Mouse (Mus musculus) heart, embryonic 16.5 days (tissue): ENCODE measurements around the gene Eef1a2. TPM values are rescaled to one million over a fixed set of nuclear protein-coding genes. Genes with fewer than 3 reads are reported as not detected.

Experiments used
- ATAC-seq: fragments of 200-750 bp; cut with Nextera tagmentation; replicated peaks from 2 replicates; pipeline ENCODE4 v1.8.0; 2017; ENCODE audit warnings: moderate number of reproducible peaks; ENCODE audit not compliant: insufficient read depth, low FRiP score; ENCODE audit errors: extremely low read depth
- H3K27ac ChIP-seq: fragments of 300-500 bp; sonication (generic); 2 replicates; pipeline ENCODE4 v1.5.1; 2014; ENCODE audit warnings: mild to moderate bottlenecking, low read length, control low read depth, moderate library complexity
- H3K27me3 ChIP-seq: fragments of 300-500 bp; sonication (generic); 2 replicates; pipeline ENCODE4 v1.6.1; 2014; ENCODE audit warnings: low read length, mixed read lengths; ENCODE audit not compliant: control insufficient read depth, insufficient read depth
- H3K36me3 ChIP-seq: fragments of 300-500 bp; sonication (generic); 2 replicates; pipeline ENCODE4 v1.6.1; 2014; ENCODE audit not compliant: control insufficient read depth, insufficient read depth
- H3K4me1 ChIP-seq: fragments of 300-500 bp; sonication (generic); 2 replicates; pipeline ENCODE4 v1.6.1; 2014; ENCODE audit warnings: low read length, mixed read lengths; ENCODE audit not compliant: control insufficient read depth, insufficient read depth
- H3K4me2 ChIP-seq: fragments of 300-500 bp; sonication (generic); 2 replicates; pipeline ENCODE4 v1.6.1; 2014; ENCODE audit warnings: low read depth, mild to moderate bottlenecking, control low read depth, low read length
- H3K4me3 ChIP-seq: fragments of 300-500 bp; sonication (generic); 2 replicates; pipeline ENCODE4 v1.5.1; 2014; ENCODE audit warnings: mild to moderate bottlenecking, control low read depth, low read length
- H3K9ac ChIP-seq: fragments of 300-500 bp; sonication (generic); 2 replicates; pipeline ENCODE4 v1.6.1; 2014; ENCODE audit warnings: low read length, control low read depth
- H3K9me3 ChIP-seq: fragments of 300-500 bp; sonication (generic); replicated peaks from 2 replicates; pipeline ENCODE4 v1.6.1; 2016; ENCODE audit warnings: low read length; ENCODE audit not compliant: control insufficient read depth
- WGBS: fragments of 180-500 bp; shearing (Covaris S2); extraction: QIAGEN DNeasy Blood & Tissue Kit; methylation state at CpG from one replicate; pipeline ENCODE4 v1.1.7; 2014; 5-methylcytosine and 5-hydroxymethylcytosine counted together
- polyA plus RNA-seq: library from polyadenylated mRNA; unstranded; fragments of >200 nt; fragmentation: Nextera tagmentation; extraction: Ambion mirVana; gene quantifications from 2 replicates; pipeline ENCODE4 v1.2.1, GENCODE M21; 2015

The Eef1a2 gene
- polyA plus RNA-seq, 1 experiment from 2014 or later, result 7.1 TPM

- H3K36me3 ChIP-seq, result no peaks in the 10 kb centered on the region
- ATAC-seq, result no peak
- no peaks in the 10 kb centered on the region for H3K4me1 ChIP-seq
- no peak overlapping the region for H3K27ac ChIP-seq
- no peaks in the 10 kb centered on the region for H3K27me3 ChIP-seq
- 80% methylated on average over 5 of the region's 5 CpGs for WGBS
- H3K4me3 ChIP-seq, result no peak overlapping the region
- no peak overlapping the region for H3K4me2 ChIP-seq
- H3K9ac ChIP-seq, result no peak overlapping the region
- H3K9me3 ChIP-seq, result 0 out of 2 replicates have a peak, but pooled peaks cover 3% of the 10 kb centered on the region
Observed at GRCm38 (mm10) chr2:181166469-181166868, 9.7 kb upstream of the Eef1a2 start.

GRCm38 (mm10) chr2:181160821-181161220, 4.0 kb upstream of the Eef1a2 start:
- Histone ChIP-seq H3K27ac (no peak overlapping the region), H3K36me3 (no peaks in the 10 kb centered on the region), H3K4me1 (peaks cover 29% of the 10 kb centered on the region), H3K9me3 (no peaks in the 10 kb centered on the region), H3K4me2 (no peak overlapping the region), H3K27me3 (peaks cover 14% of the 10 kb centered on the region), H3K4me3 (no peak overlapping the region), H3K9ac (no peak overlapping the region)
- WGBS, result 56% methylated on average over 4 of the region's 4 CpGs
- no peak for ATAC-seq

GRCm38 (mm10) chr2:181159771-181160170, 3.0 kb upstream of the Eef1a2 start:
- Histone ChIP-seq H3K27ac (peak overlapping the region; percentile 93), H3K4me1 (peaks cover 34% of the 10 kb centered on the region), H3K36me3 (no peaks in the 10 kb centered on the region), H3K9ac (peak overlapping the region; percentile 66), H3K27me3 (peaks cover 15% of the 10 kb centered on the region), H3K4me2 (peak overlapping the region; percentile 60), H3K9me3 (no peaks in the 10 kb centered on the region), H3K4me3 (peak overlapping the region; percentile 11; the same call in 1 of the 2 replicates)
- 0% methylated on average over 2 of the region's 2 CpGs for WGBS
- ATAC-seq, result peak; percentile 71

- Histone ChIP-seq H3K4me2 (peak overlapping the region; percentile 60), H3K9me3 (no peaks in the 10 kb centered on the region), H3K36me3 (no peaks in the 10 kb centered on the region), H3K9ac (peak overlapping the region; percentile 66), H3K27me3 (peaks cover 15% of the 10 kb centered on the region), H3K4me1 (peaks cover 38% of the 10 kb centered on the region), H3K27ac (peak overlapping the region; percentile 93), H3K4me3 (peak overlapping the region; percentile 15)
- WGBS, result 29% methylated on average over 7 of the region's 7 CpGs
- peak; percentile 83 for ATAC-seq
Observed at GRCm38 (mm10) chr2:181159091-181159514, 2.3 kb upstream of the Eef1a2 start.

GRCm38 (mm10) chr2:181158471-181158870, 1.7 kb upstream of the Eef1a2 start:
- Histone ChIP-seq H3K4me3 (no peak overlapping the region), H3K27ac (peak overlapping the region; percentile 93), H3K4me2 (peak overlapping the region; percentile 60; the same call in 1 of the 2 replicates), H3K9me3 (no peaks in the 10 kb centered on the region), H3K9ac (peak overlapping the region; percentile 65; the same call in 1 of the 2 replicates), H3K36me3 (no peaks in the 10 kb centered on the region), H3K4me1 (peaks cover 42% of the 10 kb centered on the region), H3K27me3 (peaks cover 15% of the 10 kb centered on the region)
- no peak for ATAC-seq
- WGBS, result 90% methylated on average over 2 of the region's 2 CpGs

GRCm38 (mm10) chr2:181157716-181158302, 995 bp upstream of the Eef1a2 start:
- Histone ChIP-seq H3K4me1 (peaks cover 42% of the 10 kb centered on the region), H3K27ac (peak overlapping the region; percentile 93), H3K9me3 (no peaks in the 10 kb centered on the region), H3K9ac (no peak overlapping the region), H3K27me3 (peaks cover 15% of the 10 kb centered on the region), H3K36me3 (peaks cover 2% of the 10 kb centered on the region; the same call in 1 of the 2 replicates), H3K4me3 (no peak overlapping the region), H3K4me2 (no peak overlapping the region)
- ATAC-seq, result no peak
- WGBS, result 68% methylated on average over 6 of the region's 6 CpGs

- ATAC-seq, result no peak
- 65% methylated on average over 4 of the region's 4 CpGs for WGBS
- Histone ChIP-seq H3K9ac (peak overlapping the region; percentile 92; the same call in 1 of the 2 replicates), H3K9me3 (no peaks in the 10 kb centered on the region), H3K36me3 (peaks cover 5% of the 10 kb centered on the region), H3K4me3 (peak overlapping the region; percentile 69), H3K4me1 (peaks cover 42% of the 10 kb centered on the region), H3K27me3 (peaks cover 15% of the 10 kb centered on the region), H3K27ac (peak overlapping the region; percentile 93), H3K4me2 (peak overlapping the region; percentile 68)
Observed at GRCm38 (mm10) chr2:181157180-181157579, 366 bp upstream of the Eef1a2 start.

GRCm38 (mm10) chr2:181155801-181156200, 1.0 kb downstream of the Eef1a2 start:
- Histone ChIP-seq H3K36me3 (peaks cover 5% of the 10 kb centered on the region), H3K4me2 (peak overlapping the region; percentile 68), H3K9me3 (no peaks in the 10 kb centered on the region), H3K4me3 (peak overlapping the region; percentile 69), H3K27ac (peak overlapping the region; percentile 93), H3K27me3 (peaks cover 15% of the 10 kb centered on the region), H3K9ac (peak overlapping the region; percentile 92), H3K4me1 (peaks cover 40% of the 10 kb centered on the region)
- 39% methylated on average over 4 of the region's 4 CpGs for WGBS
- ATAC-seq, result 0 out of 2 replicates have a peak, but pooled peaks have one; percentile 9

- H3K9ac ChIP-seq, result peak overlapping the region; percentile 14; the same call in 1 of the 2 replicates
- peak overlapping the region; percentile 68 for H3K4me2 ChIP-seq
- H3K36me3 ChIP-seq, result peaks cover 9% of the 10 kb centered on the region
- peaks cover 35% of the 10 kb centered on the region for H3K4me1 ChIP-seq
- H3K27ac ChIP-seq, result peak overlapping the region; percentile 93
- H3K4me3 ChIP-seq, result peak overlapping the region; percentile 69
- peak; percentile 25 for ATAC-seq
- 54% methylated on average over 8 of the region's 8 CpGs for WGBS
- H3K27me3 ChIP-seq, result peaks cover 15% of the 10 kb centered on the region
- no peaks in the 10 kb centered on the region for H3K9me3 ChIP-seq
Observed at GRCm38 (mm10) chr2:181154831-181155415, 1.9 kb downstream of the Eef1a2 start.
